Mouse (Mus musculus) small intestine, adult 2 months (tissue): ENCODE measurements at regions not wholly inside any gene's neighbourhood (a gene's known extent, or its start where the extent isn't known, plus 50 kb on each side); places are given as distances from the start of the nearest gene placed in this dataset.

ENCODE experiments used
- H3K27ac ChIP-seq: fragments of 200-500 bp; 2 replicates; pipeline ENCODE4 v1.5.1; 2012; ENCODE audit warnings: low read depth, low read length, control low read depth, inconsistent platforms; ENCODE audit not compliant: insufficient read depth
- H3K27me3 ChIP-seq: fragments of 200-500 bp; 2 replicates; pipeline ENCODE4 v1.6.1; 2012; ENCODE audit warnings: mild to moderate bottlenecking, moderate library complexity, low read length, inconsistent platforms; ENCODE audit not compliant: control insufficient read depth, insufficient read depth
- H3K36me3 ChIP-seq: fragments of 200-500 bp; 2 replicates; pipeline ENCODE4 v1.6.1; 2012; ENCODE audit warnings: mild to moderate bottlenecking, low read length, control low read depth, inconsistent platforms; ENCODE audit not compliant: control insufficient read depth, insufficient read depth
- H3K4me1 ChIP-seq: fragments of 200-500 bp; 2 replicates; pipeline ENCODE4 v1.6.1; 2012; ENCODE audit warnings: low read length, inconsistent platforms, mixed read lengths; ENCODE audit not compliant: control insufficient read depth, insufficient read depth, insufficient read length
- H3K4me3 ChIP-seq: fragments of 200-500 bp; 2 replicates; pipeline ENCODE4 v1.5.1; 2012; ENCODE audit warnings: low read depth, mild to moderate bottlenecking, control low read depth, inconsistent platforms, low read length, moderate library complexity
- CTCF ChIP-seq: fragments of 200-500 bp; IDR thresholded peaks from 2 replicates; pipeline ENCODE4 v1.5.1; 2012; ENCODE audit warnings: low read depth, mild to moderate bottlenecking, control low read depth, inconsistent platforms, low read length, moderate library complexity, mixed read lengths; ENCODE audit not compliant: insufficient replicate concordance, insufficient read length; ENCODE audit errors: extremely low read depth
- POLR2A ChIP-seq: fragments of 200-500 bp; IDR thresholded peaks from 2 replicates; pipeline ENCODE4 v1.6.1; 2012; ENCODE audit warnings: low read depth, mild to moderate bottlenecking, control low read depth, inconsistent platforms, low read length, moderate library complexity
- WGBS: fragments of 180-500 bp; shearing (Covaris S2); methylation state at CpG from one replicate; pipeline ENCODE4 v1.1.7; 2018; 5-methylcytosine and 5-hydroxymethylcytosine counted together

DNA sequence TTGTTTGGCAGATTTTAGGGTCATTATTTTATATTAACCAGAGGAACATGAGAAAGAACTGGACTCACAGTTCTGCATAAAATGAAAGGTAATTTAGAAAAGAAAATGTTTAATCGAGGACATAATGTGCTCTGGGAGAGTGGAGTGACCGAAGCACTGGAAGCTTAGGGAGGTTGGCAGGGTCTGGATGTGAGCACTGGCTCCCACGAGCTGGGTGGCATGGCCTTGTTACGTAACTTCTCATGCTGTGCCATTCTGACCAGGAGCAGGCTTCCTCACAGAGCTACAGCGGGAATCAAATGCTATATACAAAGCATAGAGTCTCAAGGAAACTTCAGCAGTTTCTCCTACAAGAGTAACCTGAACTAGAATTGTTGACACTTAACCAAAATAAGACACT is 1616.6 kb upstream of the Gm6569 start:
- no peak for TF ChIP-seq POLR2A
- TF ChIP-seq CTCF, result no peak
- H3K36me3 ChIP-seq, result no peaks in the 10 kb centered on the region
- no peak overlapping the region for H3K4me3 ChIP-seq
- H3K27ac ChIP-seq, result no peak overlapping the region
- no peaks in the 10 kb centered on the region for H3K4me1 ChIP-seq
- no peaks in the 10 kb centered on the region for H3K27me3 ChIP-seq
- WGBS, result 76% methylated on average over 5 of the region's 5 CpGs

- Histone ChIP-seq H3K4me3 (no peak overlapping the region), H3K4me1 (no peaks in the 10 kb centered on the region), H3K27ac (no peak overlapping the region), H3K36me3 (no peaks in the 10 kb centered on the region), H3K27me3 (no peaks in the 10 kb centered on the region)
- TF ChIP-seq POLR2A, result no peak
- TF ChIP-seq CTCF, result no peak
- 78% methylated on average over 7 of the region's 7 CpGs for WGBS
These were observed 1614.4 kb upstream of the Gm6569 start for GRCm38 (mm10) chr15:72219985-72220384.

- no peaks in the 10 kb centered on the region for H3K36me3 ChIP-seq
- no peak for TF ChIP-seq POLR2A
- no peak for TF ChIP-seq CTCF
These were observed 1613.6 kb upstream of the Gm6569 start for GRCm38 (mm10) chr15:72220786-72221185.

DNA sequence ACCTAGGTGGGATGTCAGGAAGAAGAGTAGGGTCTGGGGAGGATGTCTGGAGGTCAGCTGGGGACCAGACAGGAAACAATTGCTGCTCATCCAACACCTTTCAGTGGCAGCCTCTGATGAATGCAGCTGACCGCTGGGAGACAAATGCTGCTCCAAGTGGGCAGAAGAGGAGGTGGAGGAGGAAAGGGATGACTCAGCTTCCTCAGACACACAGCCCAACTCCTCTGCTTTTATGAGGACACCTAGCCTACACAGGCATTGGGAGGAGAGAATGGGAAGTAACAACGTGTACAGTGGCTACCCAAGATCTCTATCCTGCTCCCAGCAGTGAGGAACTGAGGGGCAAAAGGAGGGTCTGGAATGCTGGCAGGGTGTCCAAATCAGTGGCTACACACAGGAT is 1602.0 kb upstream of the Gm6569 start:
- TF ChIP-seq POLR2A (no peak), CTCF (no peak)

More at GRCm38 (mm10) chr15:72220786-72221185, 1613.6 kb upstream of the Gm6569 start:
- WGBS, result 72% methylated on average over 6 of the region's 6 CpGs
- Histone ChIP-seq H3K27me3 (no peaks in the 10 kb centered on the region), H3K4me3 (no peak overlapping the region), H3K27ac (no peak overlapping the region), H3K4me1 (no peaks in the 10 kb centered on the region)

DNA sequence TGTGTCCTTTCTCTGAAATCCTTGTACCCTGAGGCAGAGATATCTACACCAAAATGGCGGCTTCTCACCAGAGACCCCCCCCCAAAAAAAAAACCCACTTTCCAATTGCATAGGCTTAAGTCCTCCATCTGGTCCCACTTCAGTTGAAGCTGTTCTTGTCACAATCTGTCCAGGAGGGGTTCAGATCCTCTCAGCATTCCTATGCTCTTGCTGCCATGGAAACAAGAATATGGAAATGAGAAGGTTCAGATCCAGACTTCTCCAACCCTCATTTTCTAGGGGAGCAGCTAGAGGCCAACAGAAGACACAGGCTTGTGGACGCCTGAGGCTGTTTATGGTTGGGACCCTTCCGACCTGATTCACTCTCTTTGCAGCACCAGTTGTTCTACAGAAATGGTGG is 1569.7 kb upstream of the Gm6569 start:
- no peaks in the 10 kb centered on the region for H3K4me1 ChIP-seq
- no peaks in the 10 kb centered on the region for H3K27me3 ChIP-seq
- H3K36me3 ChIP-seq, result no peaks in the 10 kb centered on the region
- no peak overlapping the region for H3K27ac ChIP-seq
- TF ChIP-seq POLR2A (no peak), CTCF (no peak)
- WGBS, result 78% methylated on average over 3 of the region's 3 CpGs
- no peak overlapping the region for H3K4me3 ChIP-seq

More for the DNA sequence above, 1602.0 kb upstream of the Gm6569 start:
- no peaks in the 10 kb centered on the region for H3K27me3 ChIP-seq
- H3K36me3 ChIP-seq, result no peaks in the 10 kb centered on the region
- H3K4me1 ChIP-seq, result no peaks in the 10 kb centered on the region
- H3K4me3 ChIP-seq, result no peak overlapping the region
- no peak overlapping the region for H3K27ac ChIP-seq
- 63% methylated on average over 2 of the region's 2 CpGs for WGBS

- Histone ChIP-seq H3K27me3 (no peaks in the 10 kb centered on the region), H3K4me1 (no peaks in the 10 kb centered on the region), H3K27ac (no peak overlapping the region), H3K36me3 (no peaks in the 10 kb centered on the region), H3K4me3 (no peak overlapping the region)
- WGBS, result 30% methylated on average over 1 of the region's 1 CpGs
- TF ChIP-seq CTCF (no peak), POLR2A (no peak)
These were observed 1550.5 kb upstream of the Gm6569 start for GRCm38 (mm10) chr15:72283846-72284245.

DNA sequence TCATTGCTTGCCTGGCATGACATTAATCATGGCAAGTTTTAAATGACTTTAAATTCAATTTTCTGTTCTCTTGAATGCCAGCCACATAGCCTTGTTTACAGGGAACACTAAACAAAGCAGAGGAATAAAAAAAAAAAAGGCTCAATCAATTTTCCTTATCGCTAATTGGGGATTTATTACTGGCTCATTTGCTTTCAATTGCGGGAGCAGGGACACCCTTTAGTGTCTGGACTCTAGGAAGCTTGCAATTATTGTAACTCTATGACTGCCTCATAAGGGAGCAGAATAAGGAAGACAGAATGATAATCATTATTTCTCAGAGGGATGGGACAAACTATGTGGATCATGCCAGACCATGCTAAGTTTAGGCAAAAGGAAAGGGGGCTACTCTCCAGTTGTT is 1537.7 kb upstream of the Gm6569 start:
- no peak for TF ChIP-seq CTCF
- no peak for TF ChIP-seq POLR2A
- H3K4me3 ChIP-seq, result no peak overlapping the region
- H3K27me3 ChIP-seq, result no peaks in the 10 kb centered on the region
- no peaks in the 10 kb centered on the region for H3K36me3 ChIP-seq
- WGBS, result 78% methylated on average over 2 of the region's 2 CpGs
- no peaks in the 10 kb centered on the region for H3K4me1 ChIP-seq
- H3K27ac ChIP-seq, result no peak overlapping the region

GRCm38 (mm10) chr15:72312417-72312816 is 1521.9 kb upstream of the Gm6569 start:
- WGBS, result 57% methylated on average over 5 of the region's 5 CpGs

More at GRCm38 (mm10) chr15:72312417-72312816, 1521.9 kb upstream of the Gm6569 start:
- Histone ChIP-seq H3K4me3 (no peak overlapping the region), H3K36me3 (no peaks in the 10 kb centered on the region), H3K4me1 (no peaks in the 10 kb centered on the region), H3K27me3 (no peaks in the 10 kb centered on the region), H3K27ac (no peak overlapping the region)
- TF ChIP-seq CTCF (no peak), POLR2A (no peak)
